Mouse (Mus musculus) mouse embryonic stem cell (cell line): ENCODE results near the gene Gcsam.

ENCODE experiments used
- in situ Hi-C, 2 experiments: fragments of 300-500 bp; cut with MboI; formaldehyde crosslinking; loops; 1 replicate in 1 of 2; 3 replicates in 1 of 2; pipeline ENCODE4 v1.14.3; 2019 to 2020; ENCODE audit warnings: low sequenced_read_pairs in 2 of 2, low pct_unique_long_range_greater_than_20kb in 1 of 2, mixed read lengths in 1 of 2; ENCODE audit not compliant: unreplicated experiment in 1 of 2

Gcsam gene

GRCm38 (mm10) chr16:45641301-45641700, 31.1 kb downstream of the Gcsam start:
- in situ Hi-C loops: no loop called here

DNA sequence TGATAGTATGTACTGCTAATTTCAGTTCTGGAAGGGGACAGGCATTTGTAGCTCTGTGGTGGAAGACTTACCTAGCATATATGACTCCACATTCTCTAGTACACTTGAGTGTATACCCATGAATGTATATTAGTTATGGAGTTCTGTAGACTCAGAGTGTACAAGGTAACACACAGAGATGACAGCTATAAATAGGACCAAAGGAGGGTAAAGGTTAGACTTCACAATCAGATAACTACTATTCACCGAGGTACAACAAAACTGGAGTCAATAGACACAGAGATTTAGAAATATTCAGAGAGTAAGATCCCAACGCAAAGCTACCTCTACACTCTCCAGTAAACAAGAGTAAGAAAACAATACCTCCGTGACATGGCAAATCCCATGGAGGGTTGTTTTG, 33.8 kb downstream of the Gcsam start:
- in situ Hi-C loops: no loop called here

DNA sequence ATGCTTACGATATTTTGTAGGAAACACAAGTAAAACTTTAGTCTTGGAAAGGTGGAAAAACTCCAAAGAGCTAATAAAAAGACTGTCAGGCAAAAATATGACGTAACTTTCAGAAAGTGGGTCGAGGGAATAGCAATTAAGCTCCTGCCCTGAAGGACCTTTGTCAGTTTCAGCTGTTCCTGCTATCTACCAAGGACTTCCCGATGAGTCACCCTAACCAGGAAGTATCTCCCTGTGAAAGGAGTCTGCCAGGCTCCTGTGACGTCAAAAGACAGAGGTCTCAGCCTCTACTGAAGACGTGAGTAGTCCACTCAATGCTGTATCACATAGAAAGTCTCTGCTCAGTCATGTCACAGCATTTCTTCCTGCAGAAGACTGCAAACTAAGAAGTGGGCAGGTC, 34.2 kb downstream of the Gcsam start:
- in situ Hi-C loops: no loop called here

- in situ Hi-C loops: no loop called here
These were observed 41.3 kb downstream of the Gcsam start for GRCm38 (mm10) chr16:45651497-45651896.

DNA sequence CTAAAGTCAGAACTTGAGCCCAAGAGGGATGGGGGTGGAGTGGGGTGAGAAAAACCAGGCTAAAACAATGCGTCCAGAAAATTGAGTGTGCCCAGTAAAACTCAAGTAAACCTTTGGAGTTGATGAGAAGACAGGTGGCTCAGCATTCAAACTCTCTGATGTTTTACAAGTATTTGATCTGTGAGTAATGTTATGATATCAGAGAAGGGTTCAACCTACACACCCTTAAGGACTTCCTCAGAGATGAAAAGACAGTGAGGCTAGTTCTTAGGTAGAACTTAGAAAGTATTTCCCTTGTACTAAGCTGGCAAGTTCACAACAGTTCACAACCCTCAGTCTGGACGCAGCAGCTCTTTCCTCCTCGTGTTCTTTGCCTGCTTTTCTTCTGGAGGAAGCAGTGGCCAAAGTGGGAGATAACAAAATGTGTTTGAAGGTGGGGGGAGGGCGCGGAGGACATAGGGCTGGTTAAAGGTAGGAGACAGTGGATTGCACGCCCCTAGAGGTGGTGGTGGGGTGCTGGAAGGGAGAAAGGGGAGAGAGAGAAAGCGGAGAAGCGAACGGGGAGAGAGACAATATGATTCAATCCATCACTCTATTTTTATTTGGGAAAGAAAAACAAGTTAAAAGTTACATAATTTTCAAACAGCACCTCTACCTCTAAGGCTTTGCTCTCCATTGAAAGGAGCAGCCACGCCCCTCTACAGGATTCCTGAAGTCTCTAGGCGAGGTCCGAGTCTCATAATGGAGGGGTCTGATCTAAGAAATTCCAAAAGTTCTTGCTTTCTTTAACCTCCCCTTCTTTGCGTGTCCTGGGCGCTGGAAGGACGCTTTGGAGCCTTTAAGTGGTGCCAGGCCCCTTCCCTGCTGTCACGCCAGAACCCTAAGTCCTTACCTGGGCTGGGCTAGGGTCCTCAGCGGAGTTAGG, 43.1 kb downstream of the Gcsam start:
- in situ Hi-C loops: no loop called here

DNA sequence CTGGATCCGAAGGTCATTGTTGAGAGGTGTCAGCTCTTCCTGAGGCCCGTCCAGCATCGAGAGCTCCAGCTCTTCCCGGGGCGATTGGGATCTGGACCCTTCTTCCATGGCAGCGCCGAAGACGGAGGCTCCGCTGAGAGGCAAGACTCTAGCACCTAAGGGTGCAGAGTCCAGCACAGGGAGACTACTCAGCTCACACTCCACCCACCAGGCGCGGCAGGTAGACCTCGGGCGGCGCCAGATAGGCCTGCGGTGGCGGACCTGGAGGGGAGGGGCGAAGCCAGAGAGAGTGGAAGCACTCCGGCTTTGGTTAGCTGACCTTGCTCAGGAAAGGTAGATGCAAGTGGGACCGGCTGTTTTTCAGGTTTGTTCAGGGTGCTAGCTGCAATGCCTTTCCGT, 43.8 kb downstream of the Gcsam start, which contains the start of gene BC016579:
Gene BC016579 (minus strand): TSS at position 135 of the 399 bp plus-strand sequence.
- in situ Hi-C loops: no loop called here

DNA sequence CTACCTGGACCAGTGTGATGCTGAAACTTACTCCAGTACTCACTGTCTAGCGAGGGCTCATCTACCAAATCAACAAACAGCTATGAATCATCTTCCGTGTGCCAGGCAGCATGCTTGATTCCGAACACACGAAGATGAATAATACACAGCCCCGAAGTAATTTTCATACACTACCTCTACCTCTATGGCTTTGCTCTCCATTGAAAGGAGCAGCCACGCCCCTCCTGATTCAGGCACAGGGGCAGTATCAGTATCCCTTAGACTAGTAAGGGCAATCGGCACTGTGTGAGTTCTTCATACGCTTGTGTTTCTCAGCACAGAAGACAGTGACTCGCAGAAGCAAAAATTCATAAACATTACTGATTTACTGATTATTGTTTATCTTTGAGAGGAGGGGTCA, 44.3 kb downstream of the Gcsam start:
- in situ Hi-C loops: no loop called here

DNA sequence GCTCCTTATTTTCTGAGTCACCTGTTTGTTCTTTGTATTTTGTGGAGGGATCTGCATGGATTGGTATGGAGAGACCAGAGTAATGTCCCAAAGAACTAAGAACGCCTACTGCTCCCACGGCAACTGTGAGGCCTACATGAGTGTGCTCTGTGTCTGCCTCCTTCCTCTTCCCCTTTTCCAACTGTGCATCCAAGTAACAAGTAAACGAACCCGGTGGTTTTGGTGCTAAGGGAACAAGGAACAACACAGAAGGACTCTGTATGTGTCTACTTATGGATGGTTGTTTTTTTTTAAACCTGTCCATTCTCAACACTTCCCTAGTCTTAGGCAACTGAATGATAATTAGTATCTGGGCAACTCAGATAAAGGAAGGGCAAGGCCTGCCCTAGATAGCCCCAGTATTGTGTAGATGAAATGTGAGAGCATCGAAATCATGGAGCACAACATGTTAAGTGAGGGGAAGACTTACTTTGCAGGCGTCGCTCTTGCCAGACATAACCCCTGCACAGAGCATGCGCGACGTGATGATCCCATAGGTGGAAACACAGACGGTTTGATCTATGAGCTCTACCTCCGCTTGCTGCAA, 47.5 kb downstream of the Gcsam start:
- in situ Hi-C loops: no loop called here

GRCm38 (mm10) chr16:45658248-45658647, 48.1 kb downstream of the Gcsam start:
- in situ Hi-C loops: no loop called here

DNA sequence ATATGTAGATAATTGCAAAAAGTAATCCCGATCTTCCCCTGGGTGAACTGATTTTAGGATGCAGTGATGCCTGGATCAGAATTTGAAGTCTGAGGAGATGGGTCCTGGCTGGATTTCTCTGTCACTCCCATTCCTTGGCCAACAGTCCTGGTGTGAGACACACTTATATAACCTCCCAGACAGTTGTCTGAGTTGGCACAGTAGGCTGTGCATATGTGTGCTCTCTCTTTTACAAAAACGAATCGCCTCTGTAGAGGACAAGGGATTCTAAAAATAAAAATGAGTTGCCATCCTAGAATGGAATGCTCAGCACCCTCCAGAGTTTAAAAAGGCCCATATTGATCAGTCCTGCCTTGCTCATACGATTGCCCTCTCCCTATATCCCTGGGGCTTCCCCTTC, 49.4 kb downstream of the Gcsam start:
- in situ Hi-C loops: no loop called here

GRCm38 (mm10) chr16:45662381-45662780, 52.2 kb downstream of the Gcsam start:
- in situ Hi-C loops: no loop called here

GRCm38 (mm10) chr16:45666136-45666535, 56.0 kb downstream of the Gcsam start:
- in situ Hi-C loops: no loop called here

GRCm38 (mm10) chr16:45668178-45668577, 58.0 kb downstream of the Gcsam start:
- in situ Hi-C loops: no loop called here

DNA sequence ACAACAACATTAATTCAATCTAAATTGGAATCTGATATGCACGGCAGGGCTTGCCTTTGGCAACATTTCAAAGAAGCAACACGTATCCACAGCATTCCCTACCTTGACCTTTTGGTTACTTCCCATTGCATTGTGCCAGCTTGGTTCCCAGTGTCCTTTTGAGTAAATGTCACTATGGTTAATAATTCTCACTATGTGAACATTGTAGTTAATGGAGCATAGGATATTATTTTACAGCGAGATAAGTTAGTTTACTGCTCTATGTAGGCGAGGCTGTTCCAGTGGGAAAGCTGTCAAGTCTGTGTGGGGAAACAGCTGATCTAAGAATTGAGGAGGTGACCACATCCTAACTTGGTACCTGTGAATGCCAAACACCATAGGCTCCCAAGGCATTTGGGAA, 59.8 kb downstream of the Gcsam start:
- in situ Hi-C loops: no loop called here
